ENCODE assay signal across 17 mouse cellular contexts in genomic region chr8:3389506-3389905, GRCm38 (mm10). TPM values are rescaled to one million over a fixed set of nuclear protein-coding genes. Genes with fewer than 3 reads are reported as not detected.
"Had no signal": no experiment of that assay in that cellular context is flagged by ENCODE, and none has a peak within 500 bp of the region (broad histone marks: within the 10 kb centered on the region; RNA-seq: fewer than 3 reads in every experiment).

No protein-coding gene starts in this region.

- H3K9ac ChIP-seq: neural tube, embryonic 13.5 days; neural tube, embryonic 15.5 days; stomach, embryonic 15.5 days had no signal

- H3K4me3 ChIP-seq: neural tube, embryonic 13.5 days; neural tube, embryonic 15.5 days; stomach, embryonic 15.5 days had no signal

- H3K27ac ChIP-seq: neural tube, embryonic 13.5 days; neural tube, embryonic 15.5 days; stomach, embryonic 15.5 days; stomach, postnatal 0 days had no signal

- H3K36me3 ChIP-seq: neural tube, embryonic 13.5 days; neural tube, embryonic 15.5 days; stomach, embryonic 15.5 days had no signal

- H3K27me3 ChIP-seq: neural tube, embryonic 13.5 days; neural tube, embryonic 15.5 days; stomach, embryonic 15.5 days had no signal

- DNase-seq: retina, postnatal 1 day; right cerebral cortex, adult 18-20 months; right cerebral cortex, postnatal 14 days; right cerebral cortex, postnatal 25 days; right cerebral cortex, postnatal 4 days; spleen, adult 18-20 months; thymus, adult 18-20 months; thymus, adult 2 months; thymus, postnatal 14 days; thymus, postnatal 25 days; thymus, postnatal 36 days; thymus, postnatal 4 days had no signal

RNA-seq across cellular contexts. Expression of gene A430078G23Rik, which starts 36.3 kb away (rescaled TPM):
- polyA plus RNA-seq: neural tube, embryonic 13.5 days; neural tube, embryonic 14.5 days; neural tube, embryonic 15.5 days had no signal
